Mouse (Mus musculus) spleen, adult 2 months (tissue): ENCODE data around the gene Kcnd2.

ENCODE experiments used
- CTCF ChIP-seq: fragments of 200-500 bp; IDR thresholded peaks from 2 replicates; pipeline ENCODE4 v1.5.1; 2011; ENCODE audit warnings: mild to moderate bottlenecking, inconsistent platforms; ENCODE audit not compliant: insufficient read depth, insufficient read length, insufficient replicate concordance; ENCODE audit errors: extremely low read depth
- POLR2A ChIP-seq: fragments of 200-500 bp; IDR thresholded peaks from 2 replicates; pipeline ENCODE4 v1.6.1; 2011; ENCODE audit warnings: low read depth, low read length, inconsistent platforms

GRCm38 (mm10) chr6:21213865-21214672 lies 1.2 kb upstream of the Kcnd2 start:
- TF ChIP-seq POLR2A: no peak
- TF ChIP-seq CTCF: no peak
